Mouse (Mus musculus) forebrain, embryonic 12.5 days (tissue): ENCODE results near the gene Zfp386. TPM values are rescaled to one million over a fixed set of nuclear protein-coding genes. Genes with fewer than 3 reads are reported as not detected.

Source experiments
- ATAC-seq: fragments of 200-750 bp; cut with Nextera tagmentation; 2 replicates; pipeline ENCODE4 v1.8.0; 2017; ENCODE audit warnings: moderate TSS enrichment; ENCODE audit not compliant: low FRiP score
- H3K27ac ChIP-seq: fragments of 300-500 bp; sonication (generic); 2 replicates; pipeline ENCODE4 v1.5.1; 2016; ENCODE audit warnings: mild to moderate bottlenecking
- H3K27me3 ChIP-seq: fragments of 300-500 bp; sonication (generic); 2 replicates; pipeline ENCODE4 v1.6.1; 2016; ENCODE audit warnings: mild to moderate bottlenecking
- H3K36me3 ChIP-seq: fragments of 300-500 bp; sonication (generic); replicated peaks from 2 replicates; pipeline ENCODE4 v1.6.1; 2016; ENCODE audit warnings: mild to moderate bottlenecking
- H3K4me1 ChIP-seq: fragments of 300-500 bp; sonication (generic); 2 replicates; pipeline ENCODE4 v1.6.1; 2016
- H3K4me2 ChIP-seq: fragments of 300-500 bp; sonication (generic); 2 replicates; pipeline ENCODE4 v1.6.1; 2016; ENCODE audit warnings: mild to moderate bottlenecking, moderate library complexity
- H3K4me3 ChIP-seq: fragments of 300-500 bp; sonication (generic); replicated peaks from 2 replicates; pipeline ENCODE4 v1.5.1; 2016; ENCODE audit warnings: mild to moderate bottlenecking
- H3K9ac ChIP-seq: fragments of 300-500 bp; sonication (generic); 2 replicates; pipeline ENCODE4 v1.6.1; 2016; ENCODE audit warnings: mild to moderate bottlenecking
- H3K9me3 ChIP-seq: fragments of 300-500 bp; sonication (generic); 2 replicates; pipeline ENCODE4 v1.6.1; 2016
- WGBS: fragments of 180-500 bp; shearing (Covaris S2); methylation state at CpG from one replicate; pipeline ENCODE4 v1.1.7; 2016; 5-methylcytosine and 5-hydroxymethylcytosine counted together
- polyA plus RNA-seq: library from polyadenylated mRNA; unstranded; fragments of >200 nt; fragmentation: Nextera tagmentation; extraction: Ambion mirVana; gene quantifications from 2 replicates; pipeline ENCODE4 v1.2.1, GENCODE M21; 2016

The Zfp386 gene
- polyA plus RNA-seq, 1 experiment from 2014 or later = 62.5 TPM

GRCm38 (mm10) chr12:116061561-116062193 is 14.2 kb downstream of the Zfp386 start:
- Histone ChIP-seq H3K27me3 (no peaks in the 10 kb centered on the region), H3K4me3 (no peak overlapping the region), H3K4me1 (no peaks in the 10 kb centered on the region), H3K9me3 (peaks cover 29% of the 10 kb centered on the region), H3K36me3 (peaks cover 45% of the 10 kb centered on the region), H3K4me2 (no peak overlapping the region), H3K9ac (no peak overlapping the region), H3K27ac (no peak overlapping the region)
- WGBS = 93% methylated on average over 5 of the region's 5 CpGs
- ATAC-seq = peak; percentile 59; the same call in 1 of the 2 replicates

DNA sequence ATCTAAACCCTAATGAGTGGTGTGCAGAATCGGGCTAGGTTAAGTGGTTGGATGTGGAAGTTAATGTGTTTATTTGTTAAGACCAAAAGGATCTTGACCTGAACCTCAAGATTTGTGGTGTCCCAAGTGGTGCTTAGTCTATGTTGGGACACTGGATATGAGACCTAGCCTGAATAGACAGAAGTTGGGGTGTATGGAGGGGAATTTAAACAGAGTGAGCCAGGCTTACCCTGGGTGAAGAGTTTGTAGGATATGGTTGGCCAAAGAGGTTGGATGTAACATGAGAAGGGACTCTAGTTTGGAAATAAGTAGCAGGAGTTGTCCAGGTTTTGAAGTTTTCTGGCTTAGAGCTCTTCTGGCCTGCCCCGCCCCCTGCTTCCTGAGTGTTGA is 14.7 kb downstream of the Zfp386 start:
- Histone ChIP-seq H3K9ac (no peak overlapping the region), H3K4me3 (no peak overlapping the region), H3K27me3 (no peaks in the 10 kb centered on the region), H3K36me3 (peaks cover 40% of the 10 kb centered on the region), H3K9me3 (peaks cover 29% of the 10 kb centered on the region), H3K4me1 (no peaks in the 10 kb centered on the region), H3K4me2 (no peak overlapping the region), H3K27ac (no peak overlapping the region)
- 95% methylated on average over 2 of the region's 2 CpGs for WGBS
- no peak for ATAC-seq

DNA sequence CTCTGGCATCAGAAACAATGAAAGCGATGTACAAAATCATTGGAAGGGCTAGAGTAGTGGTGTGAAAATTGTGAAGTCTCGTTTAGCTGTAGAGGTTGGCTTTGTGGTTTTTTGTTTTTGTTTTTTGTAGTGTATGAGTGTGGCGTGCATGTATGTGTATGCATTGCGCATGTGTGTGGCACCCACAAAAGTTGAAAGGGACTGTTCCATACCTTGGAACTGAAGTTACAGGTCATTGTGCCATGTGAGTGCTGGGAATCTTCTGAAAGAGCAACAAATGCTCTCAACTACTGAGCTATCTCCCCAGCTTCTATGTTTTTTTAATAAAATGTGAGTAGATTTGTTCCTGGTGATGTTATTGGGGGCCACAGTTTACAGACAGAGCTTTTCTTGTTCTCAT is 15.5 kb downstream of the Zfp386 start:
- H3K4me1 ChIP-seq = no peaks in the 10 kb centered on the region
- H3K4me3 ChIP-seq = no peak overlapping the region
- H3K9me3 ChIP-seq = peaks cover 29% of the 10 kb centered on the region
- H3K4me2 ChIP-seq = no peak overlapping the region
- no peak overlapping the region for H3K9ac ChIP-seq
- H3K27me3 ChIP-seq = no peaks in the 10 kb centered on the region
- 97% methylated on average over 4 of the region's 4 CpGs for WGBS
- ATAC-seq = no peak
- H3K27ac ChIP-seq = no peak overlapping the region
- peaks cover 33% of the 10 kb centered on the region for H3K36me3 ChIP-seq

- H3K9ac ChIP-seq = no peak overlapping the region
- no peaks in the 10 kb centered on the region for H3K4me1 ChIP-seq
- H3K36me3 ChIP-seq = no peaks in the 10 kb centered on the region
- 28% methylated on average over 3 of the region's 3 CpGs for WGBS
- ATAC-seq = peak; percentile 81
- H3K27ac ChIP-seq = no peak overlapping the region
- peaks cover 7% of the 10 kb centered on the region; the same call in 1 of the 2 replicates for H3K27me3 ChIP-seq
- no peak overlapping the region for H3K4me3 ChIP-seq
- no peaks in the 10 kb centered on the region for H3K9me3 ChIP-seq
- H3K4me2 ChIP-seq = no peak overlapping the region
These were observed 23.5 kb downstream of the Zfp386 start for GRCm38 (mm10) chr12:116071023-116071422.

GRCm38 (mm10) chr12:116077074-116077854 is 29.7 kb downstream of the Zfp386 start, which contains the start of gene Vipr2:
Gene Vipr2, plus strand, starts transcription at chr12:116077726.
- no peak within 1 kb of the TSS for H3K27ac ChIP-seq
- peaks cover 18% of the 10 kb centered on the region for H3K27me3 ChIP-seq
- WGBS = 6% methylated on average over 33 of the region's 33 CpGs

GRCm38 (mm10) chr12:116077855-116078366 is 30.4 kb downstream of the Zfp386 start:
- H3K9me3 ChIP-seq = no peaks in the 10 kb centered on the region
- H3K36me3 ChIP-seq = no peaks in the 10 kb centered on the region
- no peak overlapping the region for H3K27ac ChIP-seq
- H3K27me3 ChIP-seq = peaks cover 18% of the 10 kb centered on the region
- peak overlapping the region; percentile 85 for H3K4me2 ChIP-seq
- peak overlapping the region; percentile 62 for H3K4me3 ChIP-seq
- peaks cover 9% of the 10 kb centered on the region for H3K4me1 ChIP-seq
- under 1% methylated on average over 24 of the region's 24 CpGs for WGBS
- peak; percentile 83 for ATAC-seq
- H3K9ac ChIP-seq = peak overlapping the region; percentile 73

More at GRCm38 (mm10) chr12:116077074-116077854, 29.7 kb downstream of the Zfp386 start, which contains the start of gene Vipr2:
- Histone ChIP-seq H3K4me1 (peaks cover 9% of the 10 kb centered on the region), H3K9me3 (no peaks in the 10 kb centered on the region), H3K4me2 (peak within 1 kb of the TSS; percentile 85), H3K9ac (peak within 1 kb of the TSS; percentile 73), H3K36me3 (no peaks in the 10 kb centered on the region), H3K4me3 (peak within 1 kb of the TSS; percentile 62)
- peak; percentile 97 for ATAC-seq

GRCm38 (mm10) chr12:116083125-116083524 is 35.6 kb downstream of the Zfp386 start:
- Histone ChIP-seq H3K9me3 (no peaks in the 10 kb centered on the region), H3K27ac (no peak overlapping the region), H3K9ac (no peak overlapping the region), H3K4me1 (no peaks in the 10 kb centered on the region), H3K36me3 (no peaks in the 10 kb centered on the region), H3K27me3 (0 out of 2 replicates have a peak, but pooled peaks cover 5% of the 10 kb centered on the region), H3K4me3 (no peak overlapping the region), H3K4me2 (no peak overlapping the region)
- WGBS = 81% methylated on average over 6 of the region's 6 CpGs
- ATAC-seq = no peak

DNA sequence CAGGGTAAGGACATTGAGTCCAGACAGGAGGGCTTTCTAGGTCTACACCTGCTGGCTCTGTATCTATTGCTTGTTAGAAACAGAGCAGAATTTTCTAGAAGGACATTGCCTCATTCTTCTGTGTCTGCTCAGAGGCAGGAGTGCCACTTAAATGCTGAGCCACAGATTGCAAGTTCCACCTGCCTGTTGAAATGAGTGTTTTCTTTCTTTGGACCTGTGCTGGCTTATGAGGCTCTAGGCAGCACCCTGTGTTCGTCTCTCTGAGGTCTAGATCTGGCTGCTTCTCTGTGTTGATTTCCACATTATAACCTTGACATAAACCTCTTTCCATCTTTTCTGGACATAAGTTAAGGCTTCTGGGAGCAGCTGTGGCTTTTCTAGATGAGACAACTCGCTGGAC is 36.8 kb downstream of the Zfp386 start:
- Histone ChIP-seq H3K4me3 (no peak overlapping the region), H3K27me3 (no peaks in the 10 kb centered on the region), H3K27ac (no peak overlapping the region), H3K9ac (no peak overlapping the region), H3K4me2 (no peak overlapping the region), H3K9me3 (no peaks in the 10 kb centered on the region), H3K4me1 (no peaks in the 10 kb centered on the region), H3K36me3 (no peaks in the 10 kb centered on the region)
- WGBS = 87% methylated on average over 2 of the region's 2 CpGs
- ATAC-seq = no peak

DNA sequence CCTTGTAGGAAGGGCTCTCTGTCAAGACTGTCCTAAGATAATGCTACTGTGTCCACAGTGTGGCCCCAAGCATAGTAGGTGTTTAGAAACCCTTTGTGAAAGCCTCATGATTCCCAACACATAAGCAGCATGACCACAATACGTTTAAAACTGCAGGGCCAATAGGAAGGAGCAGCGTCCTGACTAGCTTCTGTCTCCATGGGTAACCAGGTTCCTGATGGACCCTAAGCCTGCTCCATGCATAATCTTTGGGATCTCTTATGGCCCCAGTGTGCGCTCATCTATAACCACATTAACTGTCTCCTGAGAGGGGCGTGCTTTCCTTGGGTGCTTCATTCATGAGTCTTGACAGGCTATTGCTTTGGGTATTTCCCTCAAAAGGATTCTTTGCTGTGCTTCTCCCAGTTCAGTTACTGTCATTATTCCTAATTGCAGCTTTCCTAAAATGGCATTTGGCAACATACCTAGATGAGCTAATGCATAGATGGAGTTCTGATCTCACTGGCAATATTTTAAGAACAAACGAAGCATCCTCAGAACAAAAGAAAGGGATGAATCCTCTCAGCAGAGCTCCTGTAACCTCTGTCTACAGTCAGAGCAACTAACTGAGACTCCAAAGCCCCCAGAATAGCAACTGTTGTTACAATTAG is 39.6 kb downstream of the Zfp386 start:
- Histone ChIP-seq H3K9me3 (no peaks in the 10 kb centered on the region), H3K4me1 (no peaks in the 10 kb centered on the region), H3K4me2 (no peak overlapping the region), H3K27ac (no peak overlapping the region), H3K36me3 (no peaks in the 10 kb centered on the region), H3K27me3 (no peaks in the 10 kb centered on the region), H3K9ac (no peak overlapping the region), H3K4me3 (no peak overlapping the region)
- WGBS = 91% methylated on average over 5 of the region's 5 CpGs
- no peak for ATAC-seq

DNA sequence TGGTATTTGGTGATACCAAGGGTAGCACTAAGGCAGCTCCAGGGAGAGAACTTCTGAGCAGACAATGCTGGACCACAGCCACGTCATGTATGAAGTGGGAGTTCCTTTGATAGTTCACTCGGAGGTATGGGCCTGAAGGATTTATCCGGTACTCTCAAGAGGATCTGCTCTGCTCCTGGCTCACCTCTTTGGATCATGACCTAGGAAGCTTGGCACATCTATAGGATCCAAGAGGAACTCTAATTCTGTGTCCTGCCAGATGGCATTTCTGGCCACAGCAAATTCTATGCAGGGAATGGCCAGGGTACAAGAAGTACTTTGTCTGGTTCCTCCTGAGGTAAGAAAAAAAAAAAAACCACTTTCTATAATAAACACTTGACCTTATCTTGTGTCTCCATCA is 42.3 kb downstream of the Zfp386 start:
- Histone ChIP-seq H3K27ac (no peak overlapping the region), H3K27me3 (no peaks in the 10 kb centered on the region), H3K36me3 (no peaks in the 10 kb centered on the region), H3K4me3 (no peak overlapping the region), H3K9me3 (no peaks in the 10 kb centered on the region), H3K9ac (no peak overlapping the region), H3K4me1 (no peaks in the 10 kb centered on the region), H3K4me2 (no peak overlapping the region)
- WGBS = 88% methylated on average over 3 of the region's 3 CpGs
- no peak for ATAC-seq

DNA sequence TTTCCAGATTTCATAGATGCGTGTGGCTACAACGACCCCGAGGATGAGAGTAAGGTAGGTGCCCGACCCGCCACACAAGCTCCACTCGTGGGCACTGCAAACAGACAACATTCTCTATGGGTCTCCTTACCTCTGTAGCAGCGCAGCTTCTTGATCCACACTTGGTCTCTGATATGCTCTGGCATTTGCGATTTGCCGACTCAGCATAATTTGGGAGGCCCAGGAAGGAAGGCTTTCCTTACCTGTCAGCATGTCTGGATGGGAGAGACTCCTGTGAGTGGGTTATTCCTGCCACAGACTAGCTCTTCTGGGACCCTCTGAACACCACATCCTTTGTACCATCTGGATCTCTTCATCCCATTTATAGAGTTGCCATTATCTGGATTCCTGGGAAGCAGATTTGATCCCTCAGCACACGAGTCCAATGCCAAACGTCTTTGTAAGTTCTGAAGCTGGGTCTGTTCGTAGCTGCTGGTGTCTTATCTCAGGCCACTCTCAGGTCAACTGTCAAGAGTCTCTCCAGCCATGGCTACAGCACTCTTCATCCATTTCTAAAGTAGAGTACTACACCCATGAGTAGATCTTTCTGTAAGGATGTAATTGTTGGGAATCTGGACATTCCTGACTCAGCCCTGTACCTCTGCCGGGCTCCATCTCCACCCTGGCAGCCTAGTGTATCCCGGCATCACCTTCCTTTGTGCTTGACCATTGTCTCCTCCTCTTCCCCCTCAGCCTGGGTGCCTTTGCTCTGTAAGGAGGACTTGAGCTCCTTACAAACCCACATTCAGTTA is 47.4 kb downstream of the Zfp386 start:
- WGBS = 89% methylated on average over 14 of the region's 14 CpGs
- Histone ChIP-seq H3K27me3 (no peaks in the 10 kb centered on the region), H3K4me3 (no peak overlapping the region), H3K36me3 (no peaks in the 10 kb centered on the region), H3K9me3 (no peaks in the 10 kb centered on the region), H3K9ac (no peak overlapping the region), H3K27ac (no peak overlapping the region), H3K4me2 (no peak overlapping the region), H3K4me1 (no peaks in the 10 kb centered on the region)
- ATAC-seq = no peak
